Mouse (Mus musculus): Measurements from ENCODE around the gene Itpr1. TPM values are rescaled to one million over a fixed set of nuclear protein-coding genes. Genes with fewer than 3 reads are reported as not detected.

Gene Itpr1
- polyA plus RNA-seq, 1 experiment, result 68.2 TPM

DNA sequence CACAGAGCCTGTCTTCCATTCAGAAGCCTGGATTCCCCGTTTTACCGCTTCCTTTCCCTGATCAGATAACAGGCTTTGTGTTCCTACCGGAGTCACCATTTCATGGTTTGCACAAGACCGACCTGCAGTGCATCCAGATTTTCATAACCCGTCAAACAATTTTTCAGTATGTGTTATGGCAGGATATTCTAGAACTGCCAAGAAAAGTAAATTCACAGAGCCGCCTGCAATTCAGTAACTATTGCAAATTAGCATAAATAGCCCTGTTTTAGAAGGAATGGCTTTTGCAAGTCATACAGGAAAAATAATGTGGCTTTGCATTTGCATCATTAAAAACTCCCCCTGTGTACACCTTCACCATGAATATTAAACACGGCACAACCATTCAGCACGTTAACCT lies 379.3 kb downstream of the Itpr1 start:
- Histone ChIP-seq H3K27ac (ENCODE audit: insufficient read depth, low read depth, low read length) (no peak overlapping the region), H3K4me1 (ENCODE audit: control insufficient read depth, insufficient read depth, low read length) (no peaks in the 10 kb centered on the region), H3K4me3 (ENCODE audit: insufficient read depth, low read depth, low read length) (no peak overlapping the region), H3K36me3 (ENCODE audit: control insufficient read depth, insufficient read depth, low read length) (no peaks in the 10 kb centered on the region), H3K27me3 (replicated peaks; ENCODE audit: control insufficient read depth, insufficient read depth, low read length) (no peaks in the 10 kb centered on the region)
- DNase-seq, result no peak
- 78% methylated on average over 8 of the region's 8 CpGs for WGBS
- TF ChIP-seq CTCF (conservative IDR thresholded peaks at IDR 0.05; ENCODE audit: insufficient read depth, insufficient read length, low read depth, low read length) (no peak), POLR2A (IDR thresholded peaks at IDR 0.05; ENCODE audit: low read depth, low read length) (no peak)

DNA sequence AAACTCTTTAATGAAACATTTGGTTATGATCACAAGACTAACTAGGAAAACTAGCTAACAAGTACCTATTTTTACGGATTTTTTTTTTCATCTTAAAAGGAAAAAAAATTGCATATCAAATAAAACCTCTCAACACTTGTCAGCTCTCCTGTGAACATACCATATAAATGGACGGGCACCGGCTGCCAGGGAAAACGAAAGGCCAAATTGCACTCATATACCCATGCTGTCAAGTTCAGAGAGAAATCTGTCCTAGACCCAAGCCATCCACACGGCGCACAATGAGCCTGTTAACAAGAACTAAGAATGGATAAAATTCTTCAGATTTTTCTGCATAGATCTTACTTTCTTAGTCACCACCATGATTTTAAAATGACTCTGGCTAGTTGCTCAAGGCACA lies 379.7 kb downstream of the Itpr1 start:
- no peak overlapping the region for H3K4me3 ChIP-seq (ENCODE audit: insufficient read depth, low read depth, low read length)
- H3K4me1 ChIP-seq (ENCODE audit: control insufficient read depth, insufficient read depth, low read length), result no peaks in the 10 kb centered on the region
- WGBS, result 85% methylated on average over 6 of the region's 6 CpGs
- H3K27me3 ChIP-seq (replicated peaks; ENCODE audit: control insufficient read depth, insufficient read depth, low read length), result no peaks in the 10 kb centered on the region
- H3K36me3 ChIP-seq (ENCODE audit: control insufficient read depth, insufficient read depth, low read length), result no peaks in the 10 kb centered on the region
- H3K27ac ChIP-seq (ENCODE audit: insufficient read depth, low read depth, low read length), result no peak overlapping the region
- TF ChIP-seq POLR2A (IDR thresholded peaks at IDR 0.05; ENCODE audit: low read depth, low read length), result no peak
- no peak for TF ChIP-seq CTCF (conservative IDR thresholded peaks at IDR 0.05; ENCODE audit: insufficient read depth, insufficient read length, low read depth, low read length)
- DNase-seq, result no peak

DNA sequence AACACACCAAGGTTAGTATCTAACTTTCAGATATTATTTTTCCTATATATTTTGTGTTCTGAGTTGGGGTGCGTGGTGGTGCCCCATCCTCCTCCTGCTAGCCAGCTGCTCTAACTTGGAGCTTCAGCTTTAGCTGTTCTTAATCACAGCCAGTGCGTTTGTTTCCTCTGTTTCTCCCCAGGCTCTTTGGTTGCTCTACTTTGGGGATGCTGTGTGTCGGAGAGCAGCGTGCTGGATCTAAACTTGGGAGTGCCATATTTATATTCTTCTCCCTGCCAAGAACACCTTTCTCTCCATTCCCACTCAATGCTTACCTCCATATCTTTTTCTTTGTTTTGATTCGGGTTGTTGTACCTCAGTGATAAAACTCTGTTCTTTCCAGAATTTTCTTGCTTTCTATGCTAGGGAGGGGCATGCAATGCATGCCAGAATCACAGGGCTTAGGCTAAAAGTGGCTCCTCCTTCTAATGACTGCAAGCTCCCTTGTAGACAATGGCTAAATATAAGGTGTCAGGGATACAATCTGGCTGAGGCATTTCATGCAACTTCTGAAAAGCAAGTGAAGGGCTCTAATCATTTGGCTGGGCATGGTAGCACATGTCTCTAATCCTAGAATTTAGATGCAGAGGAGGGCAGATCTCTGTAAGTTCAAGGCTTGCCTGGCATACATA lies 381.4 kb downstream of the Itpr1 start:
- DNase-seq, result no peak
- 87% methylated on average over 5 of the region's 5 CpGs for WGBS
- H3K4me1 ChIP-seq (ENCODE audit: control insufficient read depth, insufficient read depth, low read length), result no peaks in the 10 kb centered on the region
- TF ChIP-seq CTCF (conservative IDR thresholded peaks at IDR 0.05; ENCODE audit: insufficient read depth, insufficient read length, low read depth, low read length) (no peak), POLR2A (IDR thresholded peaks at IDR 0.05; ENCODE audit: low read depth, low read length) (no peak)
- no peak overlapping the region for H3K4me3 ChIP-seq (ENCODE audit: insufficient read depth, low read depth, low read length)
- H3K27ac ChIP-seq (ENCODE audit: insufficient read depth, low read depth, low read length), result no peak overlapping the region
- H3K27me3 ChIP-seq (replicated peaks; ENCODE audit: control insufficient read depth, insufficient read depth, low read length), result no peaks in the 10 kb centered on the region
- no peaks in the 10 kb centered on the region for H3K36me3 ChIP-seq (ENCODE audit: control insufficient read depth, insufficient read depth, low read length)

DNA sequence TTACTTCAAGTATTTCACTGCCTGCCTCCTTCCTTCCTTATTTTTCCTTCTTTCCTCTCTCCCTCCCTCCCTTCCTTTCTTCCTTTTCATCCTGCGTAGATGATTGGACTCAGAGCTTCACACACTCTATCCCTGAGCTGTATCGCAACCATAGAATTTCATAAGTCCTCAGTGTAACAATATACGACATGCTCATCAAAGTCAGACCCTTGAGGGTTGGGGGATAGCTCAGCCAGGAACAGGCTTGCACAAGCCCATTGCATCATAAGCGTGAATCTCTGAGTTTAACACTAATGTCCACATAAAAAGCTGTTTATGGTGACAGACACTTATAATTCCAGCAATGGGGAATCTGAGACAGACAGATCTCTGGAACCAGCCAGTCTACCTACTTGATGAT lies 385.8 kb downstream of the Itpr1 start:
- H3K27me3 ChIP-seq (replicated peaks; ENCODE audit: control insufficient read depth, insufficient read depth, low read length), result no peaks in the 10 kb centered on the region
- no peaks in the 10 kb centered on the region for H3K36me3 ChIP-seq (ENCODE audit: control insufficient read depth, insufficient read depth, low read length)
- no peak overlapping the region for H3K27ac ChIP-seq (ENCODE audit: insufficient read depth, low read depth, low read length)
- no peaks in the 10 kb centered on the region for H3K4me1 ChIP-seq (ENCODE audit: control insufficient read depth, insufficient read depth, low read length)
- WGBS, result 92% methylated on average over 4 of the region's 4 CpGs
- H3K4me3 ChIP-seq (ENCODE audit: insufficient read depth, low read depth, low read length), result no peak overlapping the region
- TF ChIP-seq POLR2A (IDR thresholded peaks at IDR 0.05; ENCODE audit: low read depth, low read length) (no peak), CTCF (conservative IDR thresholded peaks at IDR 0.05; ENCODE audit: insufficient read depth, insufficient read length, low read depth, low read length) (no peak)
- DNase-seq, result no peak

DNA sequence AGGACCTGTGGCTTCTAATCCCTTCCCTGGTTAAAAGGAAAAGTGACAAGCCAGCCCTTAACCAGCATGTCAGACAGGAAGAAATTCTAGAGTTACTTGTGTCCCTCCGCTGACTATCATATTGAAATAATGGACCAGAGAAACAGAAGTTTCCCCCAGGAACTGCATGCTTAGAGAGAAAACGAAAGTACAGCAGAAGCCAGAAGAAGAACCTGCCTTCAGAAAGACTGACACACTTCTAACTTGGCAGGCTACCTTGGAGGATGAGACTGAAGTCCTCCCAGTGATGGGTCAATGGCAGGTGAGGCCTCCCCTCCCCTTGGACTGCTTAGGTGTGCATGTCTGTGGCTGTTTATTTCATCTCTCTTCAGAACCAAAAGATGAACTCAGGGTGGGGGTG lies 386.4 kb downstream of the Itpr1 start:
- no peaks in the 10 kb centered on the region for H3K27me3 ChIP-seq (replicated peaks; ENCODE audit: control insufficient read depth, insufficient read depth, low read length)
- H3K4me1 ChIP-seq (ENCODE audit: control insufficient read depth, insufficient read depth, low read length), result no peaks in the 10 kb centered on the region
- WGBS, result 91% methylated on average over 2 of the region's 2 CpGs
- no peaks in the 10 kb centered on the region for H3K36me3 ChIP-seq (ENCODE audit: control insufficient read depth, insufficient read depth, low read length)
- DNase-seq, result no peak
- no peak overlapping the region for H3K4me3 ChIP-seq (ENCODE audit: insufficient read depth, low read depth, low read length)
- no peak overlapping the region for H3K27ac ChIP-seq (ENCODE audit: insufficient read depth, low read depth, low read length)
- no peak for TF ChIP-seq POLR2A (IDR thresholded peaks at IDR 0.05; ENCODE audit: low read depth, low read length)
- no peak for TF ChIP-seq CTCF (conservative IDR thresholded peaks at IDR 0.05; ENCODE audit: insufficient read depth, insufficient read length, low read depth, low read length)

Other genes with a start within 250 kb of the Itpr1 start
- 3.6 and 3.7 TPM in 2 replicates for gene Setmar, start 148.1 kb upstream of the Itpr1 start, polyA plus RNA-seq (2012; rRNA removed)
- gene Sumf1, start 27.5 kb upstream of the Itpr1 start, polyA plus RNA-seq (2012; rRNA removed), result 37.6 and 46.0 TPM in 2 replicates